Mouse (Mus musculus) testis, adult 2 months (tissue): Measurements from ENCODE around the gene Eif4ebp2.

Experiments
- CTCF ChIP-seq: fragments of 200-500 bp; IDR thresholded peaks from 2 replicates; pipeline ENCODE4 v1.5.1; 2012; ENCODE audit warnings: low read depth, mild to moderate bottlenecking, inconsistent platforms, low read length, moderate library complexity; ENCODE audit not compliant: control insufficient read depth, insufficient read depth, insufficient replicate concordance
- POLR2A ChIP-seq: fragments of 200-500 bp; IDR thresholded peaks from 2 replicates; pipeline ENCODE4 v1.6.1; 2012; ENCODE audit warnings: low read depth, mild to moderate bottlenecking, inconsistent platforms, low read length, moderate library complexity; ENCODE audit not compliant: control insufficient read depth

GRCm38 (mm10) chr10:61447581-61448353, 4.7 kb downstream of the Eif4ebp2 start:
- TF ChIP-seq CTCF (no peak), POLR2A (no peak)
